Mouse (Mus musculus): ENCODE data around the gene Birc6.

- TF ChIP-seq CTCF (IDR thresholded peaks at IDR 0.05; ENCODE audit: low read depth, low read length) (no peak), POLR2A (IDR thresholded peaks at IDR 0.05; ENCODE audit: extremely low read depth, insufficient read depth, low read length) (no peak)
These were observed 178.5 kb downstream of the Birc6 start for GRCm38 (mm10) chr17:74706593-74706992.
